34 mouse cellular contexts compared by ENCODE assay signal in the genomic region with DNA sequence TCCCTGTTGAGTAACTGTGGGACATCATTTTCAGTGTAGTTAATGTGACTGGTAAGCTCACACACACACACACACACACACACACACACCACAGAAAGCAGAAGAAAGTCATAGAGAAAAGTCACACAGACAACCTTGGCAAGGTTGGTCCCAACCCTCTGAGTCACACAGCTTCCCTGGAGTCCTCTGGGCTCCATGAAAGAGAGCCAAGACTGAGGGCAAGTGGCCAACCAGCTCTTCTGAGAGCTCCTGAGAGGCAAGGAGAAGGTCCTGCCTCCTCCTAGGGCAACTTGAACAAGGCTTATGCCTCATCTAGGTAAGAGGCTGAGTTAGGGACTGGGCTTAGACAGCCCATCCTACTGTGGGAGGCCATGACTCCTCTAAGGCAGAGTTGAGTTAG. TPM values are rescaled to one million over a fixed set of nuclear protein-coding genes. Genes with fewer than 3 reads are reported as not detected.
DNase-seq lines count a peak whose midpoint lies in the region; ATAC-seq lines count a peak whose summit lies in the region.
"Had no signal": no experiment of that assay in that cellular context is flagged by ENCODE, and none has a peak within 500 bp of the region (broad histone marks: within the 10 kb centered on the region; RNA-seq: fewer than 3 reads in every experiment).

No protein-coding gene starts in this region.

- H3K4me3 ChIP-seq in midbrain, embryonic 10.5 days = no peak overlapping the region
- H3K4me3 ChIP-seq: embryonic facial prominence, embryonic 10.5 days; forebrain, embryonic 10.5 days; heart, embryonic 13.5 days; liver, embryonic 13.5 days; lung, embryonic 15.5 days; megakaryocyte, embryonic 14.5 days; neural tube, embryonic 15.5 days; stomach, embryonic 15.5 days had no signal

- H3K36me3 ChIP-seq in midbrain, embryonic 10.5 days = no peaks in the 10 kb centered on the region
- H3K36me3 ChIP-seq: embryonic facial prominence, embryonic 10.5 days; forebrain, embryonic 10.5 days; G1E; heart, embryonic 13.5 days; liver, embryonic 13.5 days; lung, embryonic 15.5 days; neural tube, embryonic 15.5 days; stomach, embryonic 15.5 days had no signal

- H3K27ac ChIP-seq in midbrain, embryonic 10.5 days (replicated peaks) = no peak overlapping the region
- H3K27ac ChIP-seq: embryonic facial prominence, embryonic 10.5 days; forebrain, embryonic 10.5 days; heart, embryonic 13.5 days; hindbrain, postnatal 0 days; liver, embryonic 13.5 days; lung, embryonic 15.5 days; neural tube, embryonic 15.5 days; stomach, embryonic 15.5 days had no signal

- peaks cover 25% of the 10 kb centered on the region for H3K27me3 ChIP-seq in midbrain, embryonic 10.5 days (ENCODE audit: low read depth, poor library complexity, severe bottlenecking)

- H3K9me3 ChIP-seq in midbrain, embryonic 10.5 days (replicated peaks) = no peaks in the 10 kb centered on the region
- H3K9me3 ChIP-seq: embryonic facial prominence, embryonic 10.5 days; forebrain, embryonic 10.5 days; G1E; heart, embryonic 13.5 days; liver, embryonic 13.5 days; lung, embryonic 15.5 days; neural tube, embryonic 15.5 days; stomach, embryonic 15.5 days had no signal

- H3K4me1 ChIP-seq in midbrain, embryonic 10.5 days = peaks cover 15% of the 10 kb centered on the region

- no peak for ATAC-seq in monocyte, adult 5-6 weeks (replicated peaks; ENCODE audit: insufficient number of reproducible peaks, low FRiP score, low TSS enrichment, poor library complexity, severe bottlenecking)
- ATAC-seq: forebrain, embryonic 16.5 days; hindbrain, postnatal 0 days; intestine, postnatal 0 days; midbrain, embryonic 16.5 days had no signal

- peak; percentile 51 to 66 for DNase-seq in lung, adult 18-20 months
- no peak for DNase-seq in lung, postnatal 4 days
- DNase-seq in MN1 (ENCODE audit: low spot score) = peak; percentile 22
- DNase-seq in adrenal gland, postnatal 10 days = peak; percentile 83
- DNase-seq in lung, postnatal 25 days (ENCODE audit: low spot score) = peak; percentile 30
- no peak for DNase-seq in midbrain, embryonic 10.5 days (ENCODE audit: low spot score)
- DNase-seq: B cell, adult 2 months; cerebellum, adult 11 months; cerebellum, postnatal 10 days; gastrocnemius, postnatal 25 days; heart, adult 18-20 months; heart, postnatal 14 days; kidney, postnatal 4 days; liver, embryonic 13.5 days; right cerebral cortex, adult 18-20 months; right cerebral cortex, postnatal 4 days had no signal

RNA-seq across cellular contexts. Expression of gene Aqp3, which starts 4.9 kb away (rescaled TPM):
- under 1 TPM; 0.63 to 0.76 TPM for total RNA-seq in adrenal gland, postnatal 10 days (2021)
- polyA plus RNA-seq in midbrain, embryonic 10.5 days (2016; fragmentation: Nextera tagmentation; extraction: Ambion mirVana) = 2.5 and 5.0 TPM in 2 replicates
- total RNA-seq in monocyte, adult 5-6 weeks (2017) = 0.38 to 1.4 TPM in 2 of 3 replicates, not detected in the other
- total RNA-seq: CH12.LX; gastrocnemius, postnatal 25 days; left cerebral cortex, adult 18-20 months; left cerebral cortex, postnatal 25 days had no signal
- polyA plus RNA-seq: cortical plate, adult 2 months; neural tube, embryonic 15.5 days had no signal

RNA-seq across cellular contexts. Expression of gene Nol6, which starts 21.4 kb away (rescaled TPM):
- total RNA-seq in adrenal gland, postnatal 10 days (2021) = 10 to 100 TPM; 35.7 to 41.3 TPM
- 28.8 and 31.6 TPM in 2 replicates for polyA plus RNA-seq in midbrain, embryonic 10.5 days (2016; fragmentation: Nextera tagmentation; extraction: Ambion mirVana)
- 18.0 to 23.8 TPM (median 22.2 TPM) in 3 replicates for total RNA-seq in monocyte, adult 5-6 weeks (2017)

RNA-seq across cellular contexts. Expression of gene Ube2r2, which starts 32.6 kb away (rescaled TPM):
- 100 to 1,000 TPM; 105 to 107 TPM for total RNA-seq in adrenal gland, postnatal 10 days (2021)
- 81.8 and 92.9 TPM in 2 replicates for polyA plus RNA-seq in midbrain, embryonic 10.5 days (2016; fragmentation: Nextera tagmentation; extraction: Ambion mirVana)
- total RNA-seq in monocyte, adult 5-6 weeks (2017) = 34.8 to 50.0 TPM (median 44.1 TPM) in 3 replicates

RNA-seq across cellular contexts. Expression of gene Aqp7, which starts 55.0 kb away (rescaled TPM):
- total RNA-seq in adrenal gland, postnatal 10 days (2021) = 10 to 100 TPM; 71.9 to 79.4 TPM
- polyA plus RNA-seq in midbrain, embryonic 10.5 days (2016; fragmentation: Nextera tagmentation; extraction: Ambion mirVana) = 0.10 TPM in 1 of 2 replicates, not detected in the other
- total RNA-seq in monocyte, adult 5-6 weeks (2017) = not detected in 3 replicates
- total RNA-seq: CH12.LX; G1E; hindbrain, postnatal 0 days; left cerebral cortex, adult 18-20 months; left cerebral cortex, postnatal 25 days had no signal
- polyA plus RNA-seq: cortical plate, adult 2 months; embryonic facial prominence, embryonic 10.5 days; forebrain, embryonic 16.5 days; G1E; heart, embryonic 13.5 days; hindbrain, embryonic 11.5 days; lung, embryonic 15.5 days; midbrain, embryonic 16.5 days; neural tube, embryonic 15.5 days had no signal

Comparison
In these comparisons a context has a peak if more than half of its experiments do, and no peak if none do; other contexts are left out.
1. DNase-seq: peak in lung, adult 18-20 months (2 of 2), MN1 (single experiment), adrenal gland, postnatal 10 days (single experiment) and lung, postnatal 25 days (single experiment); none in lung, postnatal 4 days (0 of 2) and midbrain, embryonic 10.5 days (single experiment).